ENCODE assay signal across 8 mouse cellular contexts in genomic region chr5:136664497-136664896, GRCm38 (mm10). TPM values are rescaled to one million over a fixed set of nuclear protein-coding genes. Genes with fewer than 3 reads are reported as not detected.
A peak's percentile ranks its signal among the peaks of the same experiment; 100 is the strongest.
DNase-seq lines count a peak whose midpoint lies in the region; ATAC-seq and TF ChIP-seq lines count a peak whose summit lies in the region.

No protein-coding gene starts in this region.

- H3K9me3 ChIP-seq in neural tube, embryonic 15.5 days (replicated peaks), result no peaks in the 10 kb centered on the region
- H3K9me3 ChIP-seq in liver, postnatal 0 days (ENCODE audit: low read length), result no peaks in the 10 kb centered on the region

- ATAC-seq in neural tube, embryonic 15.5 days (ENCODE audit: low FRiP score), result no peak
- no peak for ATAC-seq in liver, postnatal 0 days

- peaks cover 3% of the 10 kb centered on the region for H3K27me3 ChIP-seq in neural tube, embryonic 15.5 days (replicated peaks)
- 0 out of 2 replicates have a peak, but pooled peaks cover 7% of the 10 kb centered on the region for H3K27me3 ChIP-seq in liver, postnatal 0 days (ENCODE audit: insufficient read depth, low read length)

- TF ChIP-seq CTCF in gastrocnemius, adult 2 months (IDR thresholded peaks at IDR 0.05), result peak; percentile 91
- peak; percentile 89 for TF ChIP-seq CTCF in liver, postnatal 0 days (IDR thresholded peaks at IDR 0.05; ENCODE audit: low read depth)

- no peak overlapping the region for H3K9ac ChIP-seq in neural tube, embryonic 15.5 days (replicated peaks)
- no peak overlapping the region for H3K9ac ChIP-seq in liver, postnatal 0 days (replicated peaks)

- no peak overlapping the region for H3K4me3 ChIP-seq in neural tube, embryonic 15.5 days (replicated peaks)
- no peak overlapping the region for H3K4me3 ChIP-seq in gastrocnemius, adult 2 months
- H3K4me3 ChIP-seq in liver, postnatal 0 days (ENCODE audit: low read depth, low read length), result no peak overlapping the region

- no peak overlapping the region for H3K27ac ChIP-seq in neural tube, embryonic 15.5 days (replicated peaks)
- no peak overlapping the region for H3K27ac ChIP-seq in gastrocnemius, adult 2 months
- no peak overlapping the region for H3K27ac ChIP-seq in liver, postnatal 0 days (ENCODE audit: low read depth)

- H3K4me1 ChIP-seq in neural tube, embryonic 15.5 days, result peaks cover 13% of the 10 kb centered on the region
- no peaks in the 10 kb centered on the region for H3K4me1 ChIP-seq in liver, postnatal 0 days (ENCODE audit: insufficient read depth)

- no peak overlapping the region for H3K4me2 ChIP-seq in neural tube, embryonic 15.5 days
- H3K4me2 ChIP-seq in liver, postnatal 0 days (ENCODE audit: low read depth, low read length), result no peak overlapping the region

- TF ChIP-seq EP300 in liver, postnatal 0 days (IDR thresholded peaks at IDR 0.05; ENCODE audit: low read depth), result no peak

- WGBS in neural tube, embryonic 15.5 days, result 6% methylated on average over 9 of the region's 9 CpGs
- WGBS in liver, postnatal 0 days (ENCODE audit: insufficient replicate concordance), result 4% methylated on average over 9 of the region's 9 CpGs

- peak; percentile 89 for DNase-seq in neural tube, embryonic 10.5 days (ENCODE audit: extremely low spot score, low spot score)
- peak; percentile 56 for DNase-seq in cerebellum, adult 11-12 months
- DNase-seq in gastrocnemius, adult 2 months, result peak; percentile 82
- peak; percentile 74 to 77 for DNase-seq in kidney, postnatal 25 days
- DNase-seq in liver, postnatal 0 days, result peak; percentile 82
- DNase-seq in retina, embryonic 14.5 days (ENCODE audit: low spot score), result peak; percentile 92
- peak; percentile 69 to 77 for DNase-seq in thymus, postnatal 36 days

- intact Hi-C loops in gastrocnemius, adult 2 months (cut with DNase I), result loop anchor here (1.0 to 2.0 kb wide), 3 partner anchors 42 to 384 kb away; no protein-coding TSS in a partner anchor

- H3K36me3 ChIP-seq in neural tube, embryonic 15.5 days, result no peaks in the 10 kb centered on the region
- no peaks in the 10 kb centered on the region for H3K36me3 ChIP-seq in liver, postnatal 0 days (replicated peaks; ENCODE audit: insufficient read depth, low read length)

RNA-seq across cellular contexts. Expression of gene Myl10, which starts 28.4 kb away (rescaled TPM):
- polyA plus RNA-seq in neural tube, embryonic 15.5 days (2015; fragmentation: Nextera tagmentation; extraction: Ambion mirVana), result 5.3 TPM in 1 of 2 replicates, not detected in the other
- 1 to 10 TPM in 1 of 2 experiments, not detected in 1; 3.5 TPM for total RNA-seq in gastrocnemius, adult 2 months (2021)
- not detected in 2 replicates for polyA plus RNA-seq in liver, postnatal 0 days (2015; fragmentation: Nextera tagmentation; extraction: Ambion mirVana)
